Mouse (Mus musculus): ENCODE results near the gene Marveld3.

The Marveld3 gene

GRCm38 (mm10) chr8:109964106-109964505 lies 2.1 kb upstream of the Marveld3 start:
- no peak for DNase-seq (ENCODE audit: low read depth, low spot score)

DNA sequence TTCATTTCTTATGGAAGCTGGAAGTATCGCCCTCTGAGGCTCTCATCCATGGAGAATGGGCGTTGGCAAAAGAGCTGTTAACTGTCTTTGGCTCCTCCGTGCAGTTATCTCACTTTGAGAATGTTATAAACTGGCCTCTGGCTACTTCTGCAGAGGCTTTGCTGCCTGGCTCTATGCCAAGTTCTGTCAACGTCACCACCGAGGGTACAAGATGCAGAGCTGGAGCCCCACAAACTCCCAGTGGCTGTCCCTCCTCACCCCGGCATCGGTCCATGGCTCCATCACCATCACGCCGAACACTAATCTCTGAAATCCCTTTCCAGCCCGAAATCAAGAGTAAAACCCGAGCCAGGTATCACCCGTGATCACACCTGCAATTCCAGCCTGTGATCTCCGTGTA lies 1.4 kb upstream of the Marveld3 start:
- no peak for DNase-seq (ENCODE audit: low read depth, low spot score)

GRCm38 (mm10) chr8:109962896-109963295 lies 893 bp upstream of the Marveld3 start:
- no peak for DNase-seq (ENCODE audit: low read depth, low spot score)

DNA sequence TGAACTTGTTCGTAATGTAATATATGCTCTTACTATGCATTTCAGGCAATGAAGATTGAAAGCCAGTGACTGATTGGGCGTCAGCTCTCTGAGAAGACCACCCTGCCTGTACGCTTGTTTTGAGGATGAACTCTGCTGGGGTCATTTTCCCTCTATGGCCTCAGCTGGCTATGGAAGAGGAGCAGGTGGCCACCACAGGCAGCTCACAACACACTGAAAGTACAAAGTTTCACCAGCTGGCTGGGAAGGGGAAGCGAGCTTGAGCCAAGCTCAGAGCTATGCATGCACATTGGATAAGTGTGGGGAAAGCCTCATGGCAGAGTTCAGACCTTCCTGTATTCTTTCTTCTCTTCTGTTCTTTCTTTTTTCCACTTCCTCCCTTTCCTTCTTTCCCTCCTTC lies 2.9 kb downstream of the Marveld3 start:
- DNase-seq (ENCODE audit: low read depth, low spot score), result no peak

GRCm38 (mm10) chr8:109958036-109958655 lies 3.9 kb downstream of the Marveld3 start:
- DNase-seq (ENCODE audit: low read depth, low spot score), result no peak

- no peak for DNase-seq (ENCODE audit: low read depth, low spot score)
Measured at GRCm38 (mm10) chr8:109957167-109958028, 4.6 kb downstream of the Marveld3 start.

DNA sequence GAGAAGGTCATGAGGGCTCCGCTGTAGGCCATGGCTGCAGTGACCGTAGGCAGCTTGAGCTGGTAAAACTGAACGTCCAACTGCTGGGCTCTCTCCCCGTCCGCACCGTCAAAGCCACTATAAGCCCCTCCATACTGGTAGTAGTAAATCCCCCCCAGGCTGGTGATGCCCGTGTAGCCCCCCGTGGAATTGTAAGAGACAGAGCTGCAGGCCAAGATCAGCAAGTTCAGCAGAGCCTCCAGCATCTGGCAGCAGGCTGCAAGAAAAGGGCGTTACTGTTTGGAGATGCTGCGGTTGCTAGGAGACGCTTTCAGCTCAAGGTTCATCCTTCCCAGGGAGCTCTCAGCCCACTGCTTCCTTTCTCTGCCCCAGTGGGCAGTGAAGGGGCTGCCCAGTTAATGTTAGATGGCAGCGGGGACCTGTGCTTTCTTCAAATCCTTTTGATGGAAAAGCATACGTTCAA lies 7.5 kb downstream of the Marveld3 start:
- peak; percentile 39 for DNase-seq (ENCODE audit: low read depth, low spot score)

- DNase-seq (ENCODE audit: low read depth, low spot score), result no peak
Measured at GRCm38 (mm10) chr8:109952171-109952570, 9.8 kb downstream of the Marveld3 start.

DNA sequence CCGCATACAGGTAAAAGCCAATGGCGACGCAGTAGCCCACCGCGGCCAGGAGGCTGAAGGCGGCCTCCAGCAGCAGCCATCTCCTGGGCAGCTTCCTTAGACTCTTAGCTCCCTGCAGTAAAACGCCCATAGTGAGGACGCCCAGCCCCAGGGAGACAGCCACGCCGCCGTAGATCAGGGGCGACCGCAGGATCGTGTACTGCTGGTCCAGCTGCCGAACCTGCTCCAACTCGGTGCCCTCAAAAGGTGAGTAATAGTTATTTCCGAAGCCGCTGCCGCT lies 13.8 kb downstream of the Marveld3 start:
- DNase-seq (ENCODE audit: low read depth, low spot score), result no peak

- peak; percentile 32 for DNase-seq (ENCODE audit: low read depth, low spot score)
Measured at GRCm38 (mm10) chr8:109947447-109948284, 14.3 kb downstream of the Marveld3 start.

- no peak for DNase-seq (ENCODE audit: low read depth, low spot score)
Measured at GRCm38 (mm10) chr8:109946272-109946671, 15.7 kb downstream of the Marveld3 start.

GRCm38 (mm10) chr8:109945694-109946093 lies 16.3 kb downstream of the Marveld3 start:
- no peak for DNase-seq (ENCODE audit: low read depth, low spot score)

- DNase-seq (ENCODE audit: low read depth, low spot score), result no peak
Measured at GRCm38 (mm10) chr8:109945153-109945632, 16.8 kb downstream of the Marveld3 start.

DNA sequence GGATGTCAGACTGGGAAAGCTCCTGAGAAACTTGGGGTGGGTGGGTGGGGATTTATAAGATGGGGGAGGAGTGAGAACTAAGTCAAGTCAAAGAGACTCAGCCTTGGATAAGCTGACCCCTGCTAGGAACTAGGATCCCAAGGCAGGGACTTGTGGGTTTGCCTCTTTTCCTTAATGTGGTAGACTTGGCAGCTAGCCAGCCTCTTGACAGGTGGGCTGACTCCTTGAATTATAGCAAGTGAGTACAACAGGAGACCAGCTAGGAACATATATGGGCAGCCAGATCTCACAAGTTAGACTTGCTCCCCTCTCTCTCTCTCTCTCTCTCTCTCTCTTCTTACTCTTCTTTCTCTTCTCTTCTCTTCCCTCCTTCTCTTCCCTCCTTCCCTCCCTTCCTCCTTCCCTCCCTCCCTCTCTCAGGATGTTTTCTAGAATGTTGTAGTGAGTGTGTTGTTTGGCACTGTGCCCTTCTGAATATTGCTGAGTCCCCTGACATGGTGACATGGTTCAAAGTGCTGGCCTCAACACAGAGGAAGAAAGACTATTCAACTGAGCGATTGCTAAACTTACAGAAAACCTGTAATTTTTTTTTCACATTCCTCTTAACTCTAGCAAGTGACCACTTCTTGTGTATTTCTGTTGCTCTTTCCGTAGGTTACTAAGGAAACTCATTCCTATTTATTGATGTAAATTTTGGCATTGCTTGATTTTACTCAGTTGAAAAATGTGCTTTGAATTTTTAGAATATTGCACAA lies 20.2 kb downstream of the Marveld3 start:
- no peak for DNase-seq (ENCODE audit: low read depth, low spot score)

GRCm38 (mm10) chr8:109920406-109921390 lies 41.3 kb downstream of the Marveld3 start:
- DNase-seq (ENCODE audit: low read depth, low spot score), result no peak

DNA sequence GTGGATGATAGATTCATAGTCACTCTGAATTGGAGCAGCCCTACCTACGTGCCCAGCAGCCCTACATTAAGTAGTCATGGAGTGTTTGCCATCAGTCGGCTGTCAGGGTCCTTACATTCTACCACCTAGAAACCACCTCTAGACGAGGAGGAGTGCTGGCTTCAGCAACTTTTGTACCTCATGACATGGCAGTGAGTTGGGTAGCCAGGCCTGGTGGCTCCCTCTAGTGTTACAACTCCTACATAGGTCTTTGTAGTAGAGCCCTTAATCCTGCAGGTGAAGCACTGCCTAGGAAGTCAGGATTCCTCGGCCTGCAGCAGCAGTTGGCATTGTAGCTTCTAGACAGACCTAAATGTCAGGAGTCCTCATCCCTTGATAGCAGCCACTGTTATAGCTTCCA lies 44.7 kb downstream of the Marveld3 start:
- no peak for DNase-seq (ENCODE audit: low read depth, low spot score)

GRCm38 (mm10) chr8:109907376-109907775 lies 54.6 kb downstream of the Marveld3 start:
- no peak for DNase-seq (ENCODE audit: low read depth, low spot score)

DNA sequence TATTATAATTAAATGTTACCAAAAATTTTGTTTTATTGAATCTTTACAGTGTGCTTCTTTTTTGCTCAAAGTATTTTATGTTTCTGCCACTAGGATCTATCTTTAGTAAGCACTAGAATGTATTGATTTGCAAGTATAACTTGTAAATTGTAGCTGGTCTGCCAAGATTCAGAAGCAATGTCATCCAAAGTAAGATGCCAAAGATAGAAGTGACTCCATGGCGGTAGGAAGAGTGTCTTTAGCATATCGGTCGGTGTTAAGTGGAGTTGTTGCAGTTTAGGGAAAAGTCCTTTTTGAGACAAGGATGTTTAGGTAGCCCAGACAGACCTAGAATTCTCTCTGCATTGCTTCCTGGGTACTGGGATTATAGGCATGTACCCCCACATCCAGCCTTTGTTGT lies 55.1 kb downstream of the Marveld3 start:
- no peak for DNase-seq (ENCODE audit: low read depth, low spot score)

- DNase-seq (ENCODE audit: low read depth, low spot score), result no peak
Measured at GRCm38 (mm10) chr8:109904928-109905668, 56.9 kb downstream of the Marveld3 start.
